Mouse (Mus musculus): ENCODE measurements around the gene Ccdc33.

DNA sequence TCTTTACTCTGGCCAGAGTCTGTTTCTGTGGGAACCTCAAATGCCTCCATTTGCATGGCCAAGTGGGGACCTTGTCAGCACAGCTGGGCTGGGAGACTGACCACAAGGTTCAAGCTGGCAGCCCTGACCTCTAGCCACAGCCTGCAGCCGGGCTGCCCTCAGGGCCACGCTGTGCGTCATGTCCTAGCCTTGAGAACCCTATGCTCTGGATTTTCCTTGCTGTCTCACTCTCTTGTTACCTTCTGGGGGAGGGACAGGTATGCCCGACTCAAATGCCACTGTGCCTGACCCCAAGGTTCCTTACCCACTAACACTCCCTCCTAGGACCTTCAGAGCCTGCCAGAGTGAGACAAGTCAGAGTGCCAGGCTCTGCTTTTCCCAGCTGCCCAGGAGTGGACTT is 81.7 kb downstream of the Ccdc33 start:
- no peak for TF ChIP-seq CTCF (IDR thresholded peaks at IDR 0.05; ENCODE audit: borderline replicate concordance, insufficient read depth, low read depth, low read length)
- TF ChIP-seq POLR2A (IDR thresholded peaks at IDR 0.05; ENCODE audit: borderline replicate concordance, insufficient read depth, low read length), result no peak

Data from cerebellum, adult 2 months (tissue).